Mouse (Mus musculus) fat pad, adult 2 months (tissue): ENCODE results near the gene Ep400.

Source experiments
- DNase-seq: peaks from one replicate; pipeline ENCODE4 v3.0.0-alpha.2; 2011; ENCODE audit warnings: low read depth, low spot score; ENCODE audit errors: extremely low read depth

The Ep400 gene

DNA sequence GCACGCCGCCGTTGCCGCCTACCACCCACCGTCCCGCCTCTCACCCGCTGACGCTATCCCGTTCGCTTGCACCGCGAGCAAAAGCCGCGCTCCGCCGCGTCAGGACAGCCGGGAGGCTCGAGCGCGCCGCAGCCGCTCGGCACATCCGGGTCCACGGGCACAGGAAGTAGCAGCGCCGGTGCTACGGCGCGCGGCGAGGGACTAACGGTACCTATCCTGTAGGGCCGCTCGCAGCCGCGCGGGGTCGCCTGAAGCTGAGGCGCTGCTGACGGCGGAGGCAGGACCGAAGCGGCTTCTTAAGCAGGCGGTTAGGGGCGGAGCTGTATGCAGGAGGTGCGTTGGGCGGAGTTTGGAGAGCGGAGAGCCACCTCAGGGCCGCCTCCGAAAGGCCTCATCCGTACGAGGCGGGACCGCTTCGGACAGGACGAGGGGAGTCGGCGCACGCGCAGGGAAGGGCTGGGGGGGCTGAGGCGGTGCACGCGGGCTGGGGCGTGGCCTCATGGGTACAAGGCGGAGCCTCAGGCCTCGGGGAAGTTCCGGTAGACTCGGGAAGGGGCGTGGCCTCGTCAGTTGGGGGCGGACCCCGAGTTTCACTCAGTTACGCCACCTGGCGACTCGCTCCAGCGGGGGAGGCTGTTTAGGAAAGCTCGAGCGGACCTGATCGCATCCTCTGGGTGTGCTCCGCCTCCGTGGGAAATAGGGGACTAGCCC lies at the start of gene Ep400:
TSS of gene Ep400 (minus strand) at position 270 of the 711 bp plus-strand sequence.
- peak; percentile 92 for DNase-seq

GRCm38 (mm10) chr5:110809667-110810325 lies 39.3 kb upstream of the Ep400 start, which contains the start of gene Ulk1:
Ulk1 (minus strand) TSS chr5:110810097.
- no peak for DNase-seq

DNA sequence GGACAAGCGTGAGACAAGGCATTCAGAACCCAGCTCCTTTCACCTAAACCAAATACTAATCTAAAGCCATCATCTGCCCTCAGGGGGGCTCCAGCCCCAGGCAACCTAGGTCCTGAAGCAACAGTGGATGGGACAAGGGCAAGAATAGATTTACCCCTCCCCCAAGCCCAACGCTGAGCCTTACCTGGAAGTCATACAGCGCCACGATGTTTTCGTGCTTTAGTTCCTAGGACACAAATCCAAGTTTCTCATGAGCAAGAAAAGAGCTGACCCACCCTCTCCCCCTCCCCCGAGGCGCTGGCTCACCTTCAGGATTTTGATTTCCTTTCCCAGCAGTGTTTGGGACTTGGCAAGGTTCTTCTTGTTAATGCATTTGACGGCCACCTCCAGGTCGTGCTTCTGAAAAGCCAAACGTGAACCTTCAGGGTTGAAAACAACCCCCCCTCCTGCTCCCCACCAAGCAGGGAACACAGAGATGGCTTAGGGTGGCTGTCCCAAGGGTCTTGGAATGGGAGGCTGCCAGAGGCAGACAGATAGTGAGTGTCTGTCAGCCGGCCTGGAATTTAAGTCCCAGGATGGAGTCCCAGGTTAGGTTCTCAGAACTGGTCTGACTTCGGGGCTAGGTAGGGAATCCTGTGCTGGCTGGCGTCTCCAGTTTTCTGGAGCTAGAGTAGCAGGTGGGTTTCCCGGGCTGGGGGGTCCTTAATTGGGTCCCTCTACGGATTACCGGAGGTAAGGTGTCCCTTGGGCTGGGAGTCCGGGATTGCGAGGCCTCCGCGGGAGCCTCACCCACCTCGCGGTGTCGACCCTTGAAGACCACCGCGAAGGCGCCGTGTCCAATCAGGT lies 38.5 kb upstream of the Ep400 start:
- no peak for DNase-seq

DNA sequence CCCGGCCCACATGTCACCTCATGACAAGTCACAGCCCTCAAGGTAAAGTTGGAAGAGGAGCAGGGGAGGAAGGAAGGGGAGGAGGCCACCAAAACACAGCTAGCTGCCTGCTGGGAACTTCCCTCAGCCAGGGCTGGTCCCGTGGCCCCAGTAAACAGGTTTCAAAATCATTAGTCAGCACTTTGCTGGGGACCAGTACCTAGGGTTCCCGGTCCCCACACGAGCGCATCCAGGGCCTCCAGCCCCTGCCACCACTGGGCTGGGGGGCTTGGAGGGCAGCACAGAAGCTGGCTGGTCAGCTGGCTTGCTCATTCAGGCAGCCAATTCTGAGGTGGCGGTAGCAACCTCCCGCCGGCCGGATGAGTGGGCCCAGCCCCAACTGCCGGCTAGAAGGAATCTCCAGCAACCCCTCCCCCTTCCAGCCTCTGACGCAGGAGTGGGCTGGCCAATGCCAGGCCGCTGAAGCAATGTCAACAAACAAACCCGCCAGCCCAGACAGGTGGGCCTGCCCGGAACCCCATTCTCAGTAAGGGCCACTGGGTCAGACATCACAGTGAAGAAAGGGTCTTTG lies 37.6 kb upstream of the Ep400 start:
- no peak for DNase-seq

- no peak for DNase-seq
Observed at GRCm38 (mm10) chr5:110807453-110807852, 36.9 kb upstream of the Ep400 start.

DNA sequence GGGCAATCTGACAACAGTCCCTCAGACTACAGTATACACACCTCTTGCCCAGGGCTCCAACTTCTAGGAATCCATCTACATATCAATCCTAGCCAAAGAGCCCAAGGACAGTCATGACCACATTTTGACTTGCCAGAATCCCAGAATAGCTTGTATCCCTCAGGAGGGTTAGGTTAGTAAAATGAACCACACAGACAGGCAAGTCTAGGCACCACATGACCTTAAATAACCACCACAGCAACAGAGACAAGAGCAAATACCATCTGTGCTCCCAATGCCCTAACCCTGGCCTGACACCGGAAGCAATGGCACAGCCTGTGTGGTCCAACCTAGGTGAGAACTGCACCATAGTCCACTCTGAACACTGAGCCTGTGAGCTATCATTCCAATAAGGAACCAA lies 36.2 kb upstream of the Ep400 start:
- DNase-seq: no peak

- no peak for DNase-seq
Observed at GRCm38 (mm10) chr5:110806154-110806553, 35.6 kb upstream of the Ep400 start.

DNA sequence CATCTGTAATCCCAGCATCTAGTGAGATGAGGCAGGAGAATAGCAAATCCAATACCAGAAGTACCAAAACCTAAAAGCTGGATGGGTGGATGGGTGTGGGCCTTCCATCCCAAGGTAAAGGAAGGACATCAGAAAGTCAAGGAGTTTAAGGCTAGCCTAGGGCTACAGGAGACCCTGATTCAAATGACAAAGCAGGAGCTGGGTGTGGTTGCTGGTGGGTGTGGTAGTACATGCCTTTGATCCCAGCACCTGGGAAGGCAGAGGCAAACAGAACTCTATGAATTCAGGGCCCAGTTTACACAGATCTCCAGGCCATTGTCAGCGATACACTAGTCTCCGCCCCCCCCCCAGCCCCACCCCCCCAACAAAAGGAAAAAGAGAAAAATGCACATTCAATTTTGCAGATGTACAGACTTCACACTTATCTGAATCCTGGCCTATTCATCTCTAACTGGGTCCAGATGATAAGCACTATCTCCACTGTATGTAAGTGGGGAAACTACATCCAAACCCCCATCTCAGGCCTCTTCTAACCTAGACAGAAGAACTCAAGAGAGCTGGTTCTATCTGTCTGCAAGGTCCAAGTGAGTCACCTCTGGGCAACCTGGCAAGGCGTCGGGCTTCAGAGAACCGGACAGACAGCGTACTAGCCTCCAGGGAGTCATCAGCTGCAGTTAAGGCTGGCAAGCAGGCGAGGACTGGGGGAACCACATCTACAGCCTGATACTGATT lies 33.7 kb upstream of the Ep400 start:
- DNase-seq: no peak

GRCm38 (mm10) chr5:110802809-110803208 lies 32.3 kb upstream of the Ep400 start:
- no peak for DNase-seq

DNA sequence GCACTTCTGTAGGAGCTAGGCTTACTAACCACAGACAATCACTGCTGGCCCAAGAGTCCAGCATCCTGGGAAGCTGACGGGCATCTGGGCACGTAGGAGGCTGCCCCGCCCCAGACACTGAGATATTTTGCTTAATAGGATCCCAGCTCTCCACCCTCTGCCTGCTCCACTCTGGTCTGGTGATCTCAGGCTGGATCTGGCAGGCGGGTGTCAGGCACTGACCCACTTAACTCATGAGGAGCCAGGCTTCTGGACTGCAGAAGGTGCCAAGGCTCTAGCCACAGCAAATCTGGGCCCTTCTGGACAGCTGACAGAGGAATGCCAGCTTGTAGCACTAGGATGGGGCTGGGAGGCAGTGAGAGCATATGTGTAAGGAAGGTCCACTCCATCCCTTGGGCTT lies 31.7 kb upstream of the Ep400 start:
- DNase-seq: no peak

GRCm38 (mm10) chr5:110801036-110801624 lies 30.6 kb upstream of the Ep400 start:
- DNase-seq: peak; percentile 92

- peak; percentile 77 for DNase-seq
Observed at GRCm38 (mm10) chr5:110797696-110798095, 27.2 kb upstream of the Ep400 start.

- no peak for DNase-seq
Observed at GRCm38 (mm10) chr5:110794363-110794762, 23.8 kb upstream of the Ep400 start.

DNA sequence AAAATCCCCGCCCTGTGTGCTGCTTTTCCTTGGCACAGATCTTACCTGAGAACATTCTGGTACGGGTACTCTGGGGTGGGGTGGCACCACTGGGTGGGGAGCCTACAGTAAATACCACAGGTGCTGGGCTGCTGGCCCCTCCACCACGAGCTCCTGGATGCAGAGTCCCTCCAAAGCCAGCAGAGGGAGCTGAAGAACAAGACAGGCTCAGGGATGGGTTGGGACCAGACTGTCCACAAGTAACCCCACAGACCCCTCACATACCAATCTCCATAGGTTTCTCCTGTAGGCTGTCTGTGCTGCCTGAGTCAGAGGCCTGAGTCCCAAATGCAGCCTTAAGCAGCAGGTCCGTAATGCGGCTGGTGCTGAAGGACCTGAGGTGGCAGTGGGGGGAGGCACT lies 18.2 kb upstream of the Ep400 start:
- DNase-seq: no peak

- no peak for DNase-seq
Observed at GRCm38 (mm10) chr5:110786081-110786835, 15.7 kb upstream of the Ep400 start.

- DNase-seq: no peak
Observed at GRCm38 (mm10) chr5:110783150-110783549, 12.6 kb upstream of the Ep400 start.

GRCm38 (mm10) chr5:110781529-110782238 lies 11.2 kb upstream of the Ep400 start:
- no peak for DNase-seq

DNA sequence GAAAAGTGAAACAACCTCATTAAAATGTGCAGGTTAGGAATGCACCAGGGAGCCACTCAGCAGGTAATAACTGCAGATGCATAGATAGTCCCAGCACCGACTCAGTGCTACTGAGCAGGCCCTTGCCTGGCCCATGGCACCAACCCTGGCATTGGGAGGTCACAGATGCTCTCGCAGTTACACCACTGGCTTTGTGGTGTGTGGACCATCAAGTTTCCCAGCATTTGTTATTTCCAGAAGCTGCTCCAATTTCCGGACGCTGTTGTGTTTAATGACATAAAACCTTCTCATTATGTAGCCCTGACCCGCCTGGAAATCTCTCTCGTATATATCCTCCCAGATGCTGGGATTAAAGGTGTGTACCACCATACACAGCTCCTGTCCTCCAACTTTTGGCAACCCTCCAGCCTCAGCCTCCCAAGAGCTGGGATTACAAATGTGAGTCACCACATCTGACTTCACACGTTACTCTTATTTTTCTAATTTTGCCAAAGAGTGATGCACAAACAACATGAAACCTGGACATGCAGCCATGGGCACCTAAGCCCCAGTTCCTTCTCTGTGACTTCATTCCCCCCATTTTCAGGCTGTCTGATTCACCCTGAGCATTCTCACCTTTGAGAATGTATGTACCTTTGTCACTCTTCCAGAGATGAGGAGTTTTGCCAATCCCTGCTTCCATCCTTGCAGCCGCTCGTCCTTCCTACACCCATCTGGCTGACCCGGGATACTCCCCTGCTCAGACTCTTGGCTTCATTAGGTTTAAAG lies 10.4 kb upstream of the Ep400 start:
- no peak for DNase-seq
